Mouse (Mus musculus) neural tube, embryonic 15.5 days (tissue): Measurements from ENCODE around the gene Kcnc3. TPM values are rescaled to one million over a fixed set of nuclear protein-coding genes. Genes with fewer than 3 reads are reported as not detected.

Experiments
- ATAC-seq: fragments of 200-750 bp; cut with Nextera tagmentation; 2 replicates; pipeline ENCODE4 v1.8.0; 2017; ENCODE audit warnings: mild to moderate bottlenecking, moderate TSS enrichment, moderate library complexity; ENCODE audit not compliant: low FRiP score
- H3K27ac ChIP-seq: fragments of 300-500 bp; sonication (generic); replicated peaks from 2 replicates; pipeline ENCODE4 v1.5.1; 2015; ENCODE audit warnings: mild to moderate bottlenecking, inconsistent platforms
- H3K27me3 ChIP-seq: fragments of 300-500 bp; sonication (generic); replicated peaks from 2 replicates; pipeline ENCODE4 v1.6.1; 2015; ENCODE audit warnings: inconsistent platforms
- H3K36me3 ChIP-seq: fragments of 300-500 bp; sonication (generic); 2 replicates; pipeline ENCODE4 v1.6.1; 2015; ENCODE audit warnings: inconsistent platforms
- H3K4me1 ChIP-seq: fragments of 300-500 bp; sonication (generic); 2 replicates; pipeline ENCODE4 v1.6.1; 2015; ENCODE audit warnings: inconsistent platforms
- H3K4me2 ChIP-seq: fragments of 300-500 bp; sonication (generic); 2 replicates; pipeline ENCODE4 v1.6.1; 2015; ENCODE audit warnings: inconsistent platforms, mild to moderate bottlenecking, moderate library complexity
- H3K4me3 ChIP-seq: fragments of 300-500 bp; sonication (generic); replicated peaks from 2 replicates; pipeline ENCODE4 v1.5.1; 2015; ENCODE audit warnings: mild to moderate bottlenecking, inconsistent platforms
- H3K9ac ChIP-seq: fragments of 300-500 bp; sonication (generic); replicated peaks from 2 replicates; pipeline ENCODE4 v1.6.1; 2015; ENCODE audit warnings: mild to moderate bottlenecking, inconsistent platforms
- H3K9me3 ChIP-seq: fragments of 300-500 bp; sonication (generic); replicated peaks from 2 replicates; pipeline ENCODE4 v1.6.1; 2016; ENCODE audit warnings: inconsistent platforms
- whole genome bisulfite sequencing: fragments of 180-500 bp; shearing (Covaris S2); methylation state at CpG from one replicate; pipeline ENCODE4 v1.1.7; 2015; ENCODE audit warnings: mixed read lengths; 5-methylcytosine and 5-hydroxymethylcytosine counted together
- polyA plus RNA-seq: library from polyadenylated mRNA; unstranded; fragments of >200 nt; fragmentation: Nextera tagmentation; extraction: Ambion mirVana; gene quantifications from 2 replicates; pipeline ENCODE4 v1.2.1, GENCODE M21; 2015

The Kcnc3 gene
- polyA plus RNA-seq, 1 experiment from 2014 or later = 8.0 TPM

- H3K27ac ChIP-seq = peak overlapping the region; percentile 89
- ATAC-seq = no peak
- H3K4me3 ChIP-seq = peak overlapping the region; percentile 83
- H3K9me3 ChIP-seq = no peaks in the 10 kb centered on the region
- H3K9ac ChIP-seq = no peak overlapping the region
- H3K27me3 ChIP-seq = peaks cover 13% of the 10 kb centered on the region
- H3K4me1 ChIP-seq = peaks cover 26% of the 10 kb centered on the region
- peak overlapping the region; percentile 81 for H3K4me2 ChIP-seq
- WGBS = 88% methylated on average over 31 of the region's 31 CpGs
- H3K36me3 ChIP-seq = peaks cover 25% of the 10 kb centered on the region
Observed at GRCm38 (mm10) chr7:44552141-44552908, 38.1 kb upstream of the Kcnc3 start.

GRCm38 (mm10) chr7:44553196-44553764, 37.2 kb upstream of the Kcnc3 start:
- ATAC-seq = peak; percentile 84
- WGBS = 2% methylated on average over 32 of the region's 32 CpGs
- Histone ChIP-seq H3K9me3 (no peaks in the 10 kb centered on the region), H3K27me3 (peaks cover 13% of the 10 kb centered on the region), H3K9ac (peak overlapping the region; percentile 48), H3K4me3 (peak overlapping the region; percentile 83), H3K4me1 (peaks cover 17% of the 10 kb centered on the region), H3K36me3 (peaks cover 25% of the 10 kb centered on the region), H3K27ac (peak overlapping the region; percentile 89), H3K4me2 (peak overlapping the region; percentile 81)

- Histone ChIP-seq H3K9me3 (no peaks in the 10 kb centered on the region), H3K36me3 (peaks cover 25% of the 10 kb centered on the region), H3K27ac (peak within 1 kb of the TSS; percentile 89), H3K27me3 (peaks cover 13% of the 10 kb centered on the region), H3K9ac (peak within 1 kb of the TSS; percentile 48), H3K4me3 (peak within 1 kb of the TSS; percentile 83), H3K4me2 (peak within 1 kb of the TSS; percentile 81), H3K4me1 (peaks cover 15% of the 10 kb centered on the region)
- ATAC-seq = peak; percentile 88
- under 1% methylated on average over 22 of the region's 22 CpGs for WGBS
Observed at GRCm38 (mm10) chr7:44553826-44554225, 36.6 kb upstream of the Kcnc3 start, which contains the start of gene Nr1h2. Gene Nr1h2, minus strand, starts transcription at chr7:44553951.

- no peak overlapping the region for H3K4me3 ChIP-seq
- ATAC-seq = no peak
- 79% methylated on average over 2 of the region's 2 CpGs for WGBS
- H3K27ac ChIP-seq = no peak overlapping the region
- peaks cover 12% of the 10 kb centered on the region for H3K4me1 ChIP-seq
- H3K9me3 ChIP-seq = no peaks in the 10 kb centered on the region
- H3K27me3 ChIP-seq = peaks cover 15% of the 10 kb centered on the region
- no peak overlapping the region for H3K4me2 ChIP-seq
- no peak overlapping the region for H3K9ac ChIP-seq
- no peaks in the 10 kb centered on the region for H3K36me3 ChIP-seq
Observed at GRCm38 (mm10) chr7:44557629-44558028, 32.8 kb upstream of the Kcnc3 start.

GRCm38 (mm10) chr7:44560435-44561400, 29.7 kb upstream of the Kcnc3 start:
- H3K9me3 ChIP-seq = no peaks in the 10 kb centered on the region
- ATAC-seq = peak; percentile 76
- H3K27me3 ChIP-seq = peaks cover 10% of the 10 kb centered on the region
- no peak overlapping the region for H3K4me2 ChIP-seq
- H3K27ac ChIP-seq = no peak overlapping the region
- H3K36me3 ChIP-seq = no peaks in the 10 kb centered on the region
- no peak overlapping the region for H3K4me3 ChIP-seq
- 56% methylated on average over 18 of the region's 18 CpGs for WGBS
- H3K4me1 ChIP-seq = no peaks in the 10 kb centered on the region
- 0 out of 2 replicates have a peak overlapping the region, but pooled peaks have one; percentile 14 for H3K9ac ChIP-seq

- WGBS = 49% methylated on average over 8 of the region's 8 CpGs
- Histone ChIP-seq H3K4me3 (no peak overlapping the region), H3K36me3 (no peaks in the 10 kb centered on the region), H3K9ac (no peak overlapping the region), H3K9me3 (no peaks in the 10 kb centered on the region), H3K4me2 (no peak overlapping the region), H3K4me1 (no peaks in the 10 kb centered on the region), H3K27me3 (0 out of 2 replicates have a peak, but pooled peaks cover 2% of the 10 kb centered on the region), H3K27ac (no peak overlapping the region)
- no peak for ATAC-seq
Observed at GRCm38 (mm10) chr7:44563284-44563683, 27.2 kb upstream of the Kcnc3 start.

- H3K36me3 ChIP-seq = no peaks in the 10 kb centered on the region
- no peaks in the 10 kb centered on the region for H3K4me1 ChIP-seq
- H3K9me3 ChIP-seq = no peaks in the 10 kb centered on the region
- ATAC-seq = no peak
- no peak overlapping the region for H3K9ac ChIP-seq
- H3K27me3 ChIP-seq = 0 out of 2 replicates have a peak, but pooled peaks cover 2% of the 10 kb centered on the region
- WGBS = 87% methylated on average over 10 of the region's 10 CpGs
- no peak overlapping the region for H3K4me3 ChIP-seq
- no peak overlapping the region for H3K27ac ChIP-seq
- no peak overlapping the region for H3K4me2 ChIP-seq
Observed at GRCm38 (mm10) chr7:44564486-44564885, 26.0 kb upstream of the Kcnc3 start.

GRCm38 (mm10) chr7:44565414-44565813, 25.1 kb upstream of the Kcnc3 start:
- WGBS = 74% methylated on average over 6 of the region's 6 CpGs

GRCm38 (mm10) chr7:44568803-44569202, 21.7 kb upstream of the Kcnc3 start:
- Histone ChIP-seq H3K36me3 (no peaks in the 10 kb centered on the region), H3K4me2 (no peak overlapping the region), H3K27me3 (no peaks in the 10 kb centered on the region), H3K27ac (no peak overlapping the region), H3K4me3 (no peak overlapping the region), H3K4me1 (no peaks in the 10 kb centered on the region), H3K9me3 (no peaks in the 10 kb centered on the region), H3K9ac (no peak overlapping the region)
- WGBS = 82% methylated on average over 9 of the region's 9 CpGs
- no peak for ATAC-seq

More at GRCm38 (mm10) chr7:44565414-44565813, 25.1 kb upstream of the Kcnc3 start:
- H3K9ac ChIP-seq = no peak overlapping the region
- no peak for ATAC-seq
- H3K4me1 ChIP-seq = no peaks in the 10 kb centered on the region
- H3K9me3 ChIP-seq = no peaks in the 10 kb centered on the region
- H3K27me3 ChIP-seq = 0 out of 2 replicates have a peak, but pooled peaks cover 2% of the 10 kb centered on the region
- H3K4me2 ChIP-seq = no peak overlapping the region
- no peak overlapping the region for H3K4me3 ChIP-seq
- H3K36me3 ChIP-seq = no peaks in the 10 kb centered on the region
- no peak overlapping the region for H3K27ac ChIP-seq

GRCm38 (mm10) chr7:44570989-44571388, 19.5 kb upstream of the Kcnc3 start:
- Histone ChIP-seq H3K27me3 (no peaks in the 10 kb centered on the region), H3K4me1 (no peaks in the 10 kb centered on the region), H3K9me3 (no peaks in the 10 kb centered on the region), H3K36me3 (no peaks in the 10 kb centered on the region), H3K9ac (no peak overlapping the region), H3K4me2 (no peak overlapping the region), H3K4me3 (no peak overlapping the region), H3K27ac (no peak overlapping the region)
- 90% methylated on average over 6 of the region's 6 CpGs for WGBS
- ATAC-seq = no peak

GRCm38 (mm10) chr7:44571811-44572210, 18.7 kb upstream of the Kcnc3 start:
- 66% methylated on average over 4 of the region's 4 CpGs for WGBS
- no peak overlapping the region for H3K9ac ChIP-seq
- ATAC-seq = no peak
- no peaks in the 10 kb centered on the region for H3K27me3 ChIP-seq
- no peak overlapping the region for H3K27ac ChIP-seq
- no peak overlapping the region for H3K4me2 ChIP-seq
- no peaks in the 10 kb centered on the region for H3K9me3 ChIP-seq
- no peaks in the 10 kb centered on the region for H3K4me1 ChIP-seq
- no peaks in the 10 kb centered on the region for H3K36me3 ChIP-seq
- H3K4me3 ChIP-seq = no peak overlapping the region
